Mouse (Mus musculus) cerebellum, postnatal 4 days (tissue): ENCODE measurements at regions not wholly inside any gene's neighbourhood (a gene's known extent, or its start where the extent isn't known, plus 50 kb on each side); places are given as distances from the start of the nearest gene placed in this dataset.
A peak's percentile ranks its signal among the peaks of the same experiment; 100 is the strongest.

Experiments
- DNase-seq, 2 experiments: peaks; one replicate each; pipeline ENCODE4 v3.0.0; 2022; ENCODE audit warnings: low spot score in 2 of 2, mixed read lengths in 1 of 2

- no peak for DNase-seq
Observed at GRCm38 (mm10) chr1:119364901-119365300, 57.1 kb downstream of the Inhbb start.

- DNase-seq, result no peak
Observed at GRCm38 (mm10) chr1:119358096-119358495, 64.0 kb downstream of the Inhbb start.

GRCm38 (mm10) chr1:119356916-119357315, 65.1 kb downstream of the Inhbb start:
- DNase-seq, result no peak

DNA sequence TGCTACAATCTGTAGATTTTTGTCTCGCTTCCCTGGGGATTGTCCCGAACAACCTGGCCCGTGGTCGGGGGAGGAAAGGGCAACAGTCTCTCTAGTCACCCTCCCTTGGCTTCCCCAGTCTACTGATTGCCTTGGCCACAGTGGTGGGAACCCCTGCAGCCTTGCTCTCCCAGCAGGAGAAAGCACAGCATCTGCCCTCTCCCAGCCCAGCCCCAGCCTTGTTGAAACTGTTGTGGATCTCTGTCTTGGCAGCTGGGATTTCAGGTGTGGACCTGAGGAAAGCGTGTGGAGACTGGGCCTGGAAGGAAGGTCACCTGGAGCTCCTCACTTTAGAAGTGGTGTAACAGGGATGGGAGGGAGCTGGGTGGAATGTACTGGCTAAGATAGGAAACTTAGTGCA, 66.6 kb downstream of the Inhbb start:
- no peak for DNase-seq

DNA sequence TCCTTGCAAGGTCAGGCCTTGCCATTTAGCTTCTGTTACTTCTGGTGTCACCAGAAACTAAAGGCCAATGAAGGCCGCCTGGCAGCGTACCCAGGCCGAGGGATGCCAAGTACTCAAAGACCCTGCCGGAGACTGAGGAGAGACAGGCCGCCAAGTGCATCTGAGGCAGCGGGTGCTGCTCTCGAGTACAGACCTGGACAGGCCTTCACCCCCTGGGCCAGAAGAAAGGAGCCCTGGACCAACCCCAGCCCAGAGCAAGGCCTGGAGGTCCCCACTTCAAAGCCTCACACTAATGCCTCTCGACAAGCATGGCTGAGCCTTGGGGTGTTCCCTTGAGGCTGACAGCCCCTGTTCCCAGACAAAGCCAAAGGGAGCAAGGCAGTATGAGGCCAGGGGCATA, 70.5 kb downstream of the Inhbb start:
- DNase-seq, result peak in 1 of 2 experiments; percentile 23

DNA sequence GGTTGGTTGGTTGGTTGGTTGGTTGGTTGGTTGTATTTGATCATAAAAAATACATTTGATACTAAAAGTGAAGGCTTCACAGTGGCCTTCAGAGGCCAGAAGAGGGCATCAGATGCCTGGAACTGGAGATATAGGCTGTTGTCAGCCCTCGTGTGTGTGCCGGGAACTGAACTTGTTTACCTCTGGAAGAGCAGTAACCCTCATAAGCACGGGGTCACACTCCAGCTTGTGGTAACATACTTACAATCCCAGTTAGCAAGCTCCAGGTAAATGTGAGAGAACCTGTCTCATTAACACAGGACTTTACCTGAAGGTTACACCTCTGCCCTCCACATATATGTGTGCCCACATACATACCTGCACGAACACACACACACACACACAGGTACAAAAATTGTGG, 71.2 kb downstream of the Inhbb start:
- DNase-seq, result no peak

- DNase-seq, result no peak
Observed at GRCm38 (mm10) chr1:119350296-119350695, 71.8 kb downstream of the Inhbb start.

- no peak for DNase-seq
Observed at GRCm38 (mm10) chr1:119348456-119349208, 73.4 kb downstream of the Inhbb start.

DNA sequence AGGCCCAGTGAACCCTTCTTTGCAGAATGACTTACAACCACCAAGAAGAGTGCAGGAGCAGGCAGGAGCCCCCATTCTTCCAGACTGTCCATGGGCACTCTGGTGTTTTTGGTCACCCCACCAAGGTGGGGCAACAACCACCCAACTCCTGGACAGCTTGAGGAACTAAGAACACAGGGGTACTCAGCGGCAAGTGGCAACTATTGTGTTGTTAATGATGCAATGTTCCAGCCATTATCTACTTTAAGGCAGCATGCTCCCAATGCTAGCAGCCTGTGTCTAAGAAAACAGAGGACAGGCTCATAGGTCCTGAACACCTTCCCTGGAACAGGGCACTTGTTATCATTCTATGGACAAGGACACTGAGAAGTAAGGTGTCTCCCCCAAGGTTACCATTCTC, 74.3 kb downstream of the Inhbb start:
- DNase-seq, result no peak

DNA sequence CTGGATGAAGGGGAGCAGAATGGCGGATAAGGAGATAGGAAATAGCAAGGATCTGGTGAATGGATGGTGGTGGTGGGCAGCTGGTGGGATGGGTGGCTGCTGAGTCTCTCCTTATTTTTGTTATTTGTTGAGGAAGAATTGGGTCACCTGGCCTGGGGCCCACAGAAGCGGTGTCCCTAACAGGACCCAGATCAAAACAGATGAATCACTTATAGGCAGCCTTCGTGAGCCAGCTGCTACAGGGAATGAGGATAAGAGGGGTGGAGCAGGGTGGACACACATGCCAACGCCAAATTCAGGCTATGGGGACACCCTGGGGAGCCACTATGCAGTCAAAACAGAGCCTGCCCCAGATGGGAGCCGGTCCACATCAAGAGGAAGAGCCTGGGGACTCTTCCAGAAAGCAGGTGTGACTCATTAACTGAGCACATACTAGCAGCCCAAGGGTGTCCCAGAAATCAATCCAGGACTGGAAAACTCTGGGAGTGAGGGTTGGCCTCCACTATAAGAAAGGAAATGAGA, 75.4 kb downstream of the Inhbb start:
- DNase-seq, result no peak

GRCm38 (mm10) chr1:119345115-119345791, 76.8 kb downstream of the Inhbb start:
- peak in 1 of 2 experiments; percentile 21 for DNase-seq

DNA sequence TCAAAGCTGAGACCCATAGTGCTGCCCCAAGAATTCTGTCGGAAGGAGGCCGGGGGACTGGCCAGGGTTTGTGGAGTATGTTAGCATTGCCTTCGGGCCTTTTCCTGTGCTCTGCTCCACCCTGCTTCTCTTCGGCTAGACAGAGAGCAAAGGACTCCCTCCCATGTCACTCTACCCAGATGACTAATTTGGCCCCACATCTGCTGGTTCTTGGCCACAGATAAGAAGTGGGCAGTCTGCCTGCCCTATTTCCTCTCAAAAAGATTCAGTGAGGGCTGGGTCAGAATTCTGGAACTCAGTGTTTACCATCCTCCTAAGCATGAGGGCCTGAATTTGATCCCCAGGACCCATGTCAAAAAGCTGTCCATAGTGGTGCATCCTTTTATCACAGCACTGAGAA, 78.0 kb downstream of the Inhbb start:
- no peak for DNase-seq

- DNase-seq, result no peak
Observed at GRCm38 (mm10) chr1:119335171-119335570, 86.9 kb downstream of the Inhbb start.

GRCm38 (mm10) chr1:119330751-119331326, 91.2 kb downstream of the Inhbb start:
- DNase-seq, result no peak

DNA sequence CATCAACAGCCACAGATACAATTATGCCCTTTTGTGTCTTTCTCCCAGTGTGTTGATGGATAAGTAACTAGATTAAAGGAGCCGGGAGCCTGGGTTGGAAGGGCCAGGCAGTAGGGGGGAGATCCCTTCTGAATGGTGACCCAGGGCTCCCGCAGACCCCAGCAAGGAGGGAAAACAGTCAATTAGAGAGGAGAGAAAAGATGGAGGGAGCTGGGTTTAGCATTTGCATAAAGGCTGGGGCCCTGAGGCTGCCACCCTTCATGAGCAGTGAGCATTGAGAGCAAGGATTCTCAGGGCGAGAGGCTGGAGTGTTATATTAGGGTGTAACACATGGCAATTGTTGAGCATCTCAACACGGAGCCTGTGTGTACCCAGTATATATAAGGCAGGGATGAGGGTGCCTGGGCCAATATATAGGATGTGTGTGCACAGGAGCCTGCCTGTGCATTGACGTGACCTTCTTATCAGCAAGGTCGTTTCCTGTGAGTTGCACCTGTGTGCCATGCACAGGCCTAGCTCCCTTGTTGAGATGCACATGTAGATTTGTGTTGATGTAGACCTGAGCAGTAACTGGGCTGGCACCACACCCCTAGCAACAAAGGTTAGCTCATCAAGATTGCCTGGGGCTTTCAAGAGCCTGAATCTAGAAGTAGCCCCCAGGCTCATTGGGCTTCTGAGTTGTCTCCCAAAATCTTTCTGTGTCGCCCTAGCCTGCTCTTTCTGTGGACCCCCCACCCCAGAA, 92.2 kb downstream of the Inhbb start:
- no peak for DNase-seq

DNA sequence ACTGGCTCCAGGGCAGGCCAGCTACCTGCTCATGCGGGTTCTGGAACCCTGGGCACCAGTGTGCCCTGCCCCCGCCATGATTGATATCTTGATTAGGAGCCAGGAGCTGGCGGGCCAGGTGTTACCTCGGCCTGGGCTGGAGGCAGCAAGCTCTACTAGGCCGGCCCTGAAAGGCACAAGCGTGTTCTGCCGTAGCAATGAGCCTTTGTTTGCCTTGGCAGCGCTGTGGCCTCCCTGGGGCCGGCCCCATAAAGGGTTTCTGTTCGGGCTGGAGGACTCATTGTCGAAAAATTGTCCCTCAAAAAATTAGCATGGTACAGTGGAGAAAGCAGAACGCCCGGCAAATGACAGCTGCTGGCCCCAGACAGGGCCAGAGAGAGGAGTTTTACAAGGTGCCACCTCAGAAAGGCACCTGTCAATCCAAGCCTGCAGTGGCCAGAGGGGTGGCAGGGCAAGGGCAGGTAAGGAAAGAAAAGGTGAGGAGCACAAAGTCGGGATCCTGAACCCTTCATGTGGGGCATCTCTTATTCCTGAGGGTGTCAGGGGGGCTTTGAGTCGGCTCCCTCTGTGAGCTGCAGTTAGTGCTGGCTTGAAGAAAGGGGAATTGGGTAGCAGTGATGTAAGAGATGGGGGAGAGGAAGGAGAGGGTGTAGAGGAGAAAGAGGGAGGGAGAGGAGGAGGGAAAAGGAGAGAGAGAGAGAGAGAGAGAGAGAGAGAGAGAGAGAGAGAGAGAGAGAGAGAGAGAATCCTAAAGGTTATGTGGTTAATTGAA, 92.9 kb downstream of the Inhbb start:
- peak in 1 of 2 experiments; percentile 58 for DNase-seq

- DNase-seq, result no peak
Observed at GRCm38 (mm10) chr1:119324551-119324950, 97.5 kb downstream of the Inhbb start.

- no peak for DNase-seq
Observed at GRCm38 (mm10) chr1:119322279-119322995, 99.6 kb downstream of the Inhbb start.

GRCm38 (mm10) chr1:119321799-119322198, 100.2 kb downstream of the Inhbb start:
- no peak for DNase-seq

- no peak for DNase-seq
Observed at GRCm38 (mm10) chr1:119317006-119317405, 105.0 kb downstream of the Inhbb start.
